Mouse (Mus musculus) lung, postnatal 4 days (tissue): ENCODE data around the gene Gm3642.
"Not testable (repeated sequence)": the region's sequence is repeated elsewhere in the genome, so short reads cannot be mapped to it uniquely, and the experiment has no call there.

Experiments
- DNase-seq, 2 experiments: peaks; one replicate each; pipeline ENCODE4 v3.0.0; 2021

The Gm3642 gene

GRCm38 (mm10) chr14:6840211-6840610, at the start of gene Gm3642:
TSS of gene Gm3642 (minus strand) at chr14:6840311.
- not testable (repeated sequence) for DNase-seq

- DNase-seq: peak; percentile 5 to 26
These were observed 49.5 kb upstream of the Gm3642 start, which contains the start of gene Gm3667 for GRCm38 (mm10) chr14:6889521-6890012. TSS of gene Gm3667 (minus strand) at chr14:6889962.

- peak; percentile 7 to 22 for DNase-seq
These were observed 48.7 kb upstream of the Gm3642 start for GRCm38 (mm10) chr14:6888811-6889210.

GRCm38 (mm10) chr14:6823297-6823696, 16.8 kb downstream of the Gm3642 start:
- not testable (repeated sequence) for DNase-seq
